Mouse (Mus musculus): ENCODE measurements at regions not wholly inside any gene's neighbourhood (a gene's known extent, or its start where the extent isn't known, plus 50 kb on each side); places are given as distances from the start of the nearest gene placed in this dataset.
"Not testable (repeated sequence)": the region's sequence is repeated elsewhere in the genome, so short reads cannot be mapped to it uniquely, and the experiment has no call there.

DNA sequence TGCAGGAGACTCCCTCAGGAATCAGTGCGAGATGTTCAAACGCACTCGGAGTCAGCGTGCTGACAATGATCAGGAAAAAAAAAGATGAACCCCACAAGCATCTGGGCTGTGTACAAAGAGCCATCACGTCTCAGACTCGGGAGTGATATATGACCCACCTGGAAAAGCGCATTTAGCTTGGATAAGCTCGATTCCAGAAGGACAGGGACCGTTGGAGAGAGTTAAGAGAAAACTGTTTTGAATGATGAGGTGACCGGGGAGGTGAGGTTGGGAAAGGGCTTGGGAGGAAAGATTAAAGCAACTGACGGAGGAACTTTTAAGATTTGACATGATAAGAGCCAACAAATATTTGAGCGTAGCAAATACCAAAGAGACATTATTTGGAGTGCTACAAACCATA is 64.7 kb upstream of the Adgrl2 start:
- no peak for DNase-seq (ENCODE audit: low spot score)

DNA sequence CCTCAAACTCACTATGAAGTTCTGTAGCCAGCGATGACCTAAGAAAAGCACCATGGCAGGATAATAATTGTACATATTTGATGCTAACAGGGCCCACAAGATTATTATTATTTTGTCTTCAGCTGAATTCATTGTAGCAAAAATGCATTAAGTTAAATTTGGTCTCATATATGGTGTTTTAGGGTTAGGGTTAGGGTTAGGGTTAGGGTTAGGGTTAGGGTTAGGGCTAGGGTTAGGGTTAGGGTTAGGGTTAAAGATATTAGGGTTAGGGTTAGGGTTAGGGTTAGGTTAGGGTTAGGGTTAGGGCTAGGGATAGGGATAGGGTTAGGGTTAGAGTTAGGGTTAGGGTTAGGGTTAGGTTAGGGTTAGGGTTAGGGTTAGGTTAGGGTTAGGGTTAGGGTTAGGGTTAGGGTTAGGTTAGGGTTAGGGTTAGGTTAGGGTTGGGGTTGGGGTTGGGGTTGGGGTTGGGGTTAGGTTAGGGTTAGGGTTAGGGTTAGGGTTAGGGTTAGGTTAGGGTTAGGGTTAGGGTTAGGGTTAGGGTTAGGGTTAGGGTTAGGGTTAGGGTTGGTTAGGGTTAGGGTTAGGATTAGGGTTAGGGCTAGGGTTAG is 62.0 kb upstream of the Adgrl2 start:
- DNase-seq (ENCODE audit: low spot score), result not testable (repeated sequence)

DNA sequence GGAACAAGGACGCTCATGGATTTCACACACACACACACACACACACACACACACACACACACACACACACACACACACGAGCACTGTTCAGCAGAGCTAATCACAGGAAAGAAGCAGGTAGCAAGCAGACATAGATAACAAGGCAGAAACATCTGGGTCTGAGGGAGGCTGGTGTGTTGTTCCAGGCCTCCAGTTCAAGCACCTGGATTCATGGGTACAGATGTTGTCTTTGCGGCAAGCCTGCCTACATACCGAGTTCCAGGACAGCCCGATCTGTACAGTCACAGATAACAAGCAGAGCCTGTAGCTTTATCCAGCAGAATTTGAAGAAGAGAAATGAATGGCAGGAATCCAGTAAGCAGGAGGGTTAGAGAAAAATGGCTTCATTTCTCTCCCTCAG is 55.0 kb upstream of the Adgrl2 start:
- no peak for DNase-seq (ENCODE audit: low spot score)

DNA sequence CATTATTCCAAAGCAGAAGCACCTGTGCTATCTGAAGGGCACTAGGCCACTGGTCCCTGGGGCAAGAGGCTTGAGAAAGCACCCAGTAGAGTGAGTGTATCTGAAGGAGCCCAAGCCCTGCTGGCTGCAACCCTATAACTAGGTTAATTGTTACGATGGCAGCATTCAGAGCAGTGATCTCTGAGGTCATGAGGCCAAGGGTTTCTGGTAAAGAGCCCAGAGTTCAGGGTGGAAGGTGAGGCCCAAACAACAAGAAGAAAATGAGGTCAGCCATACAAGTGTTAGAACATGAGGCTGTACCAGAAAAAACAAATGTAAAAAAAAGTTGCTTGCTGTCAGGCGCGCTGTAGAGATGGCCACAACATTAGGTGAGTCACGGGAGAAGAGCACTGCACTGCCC is 53.5 kb upstream of the Adgrl2 start:
- DNase-seq (ENCODE audit: low spot score), result no peak

DNA sequence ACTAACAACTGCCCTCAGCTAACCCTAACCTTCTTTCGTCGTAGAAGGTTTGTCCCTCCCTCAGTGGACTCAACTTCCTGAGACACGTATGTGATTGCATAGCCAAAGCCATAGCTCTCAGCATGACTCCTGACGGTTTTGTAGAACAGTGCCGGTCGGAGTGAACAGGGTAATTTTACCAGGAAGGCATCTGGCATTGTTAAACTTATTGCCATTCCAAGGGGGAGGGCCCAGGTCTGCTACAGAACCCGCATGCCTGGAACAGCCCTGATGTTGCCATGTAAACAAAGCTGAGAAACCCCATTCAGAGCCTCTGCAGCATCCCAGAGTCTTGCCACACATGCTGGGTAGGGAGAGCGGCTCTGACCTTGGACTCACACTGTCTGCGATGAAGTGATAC is 52.2 kb upstream of the Adgrl2 start:
- DNase-seq (ENCODE audit: low spot score), result no peak

DNA sequence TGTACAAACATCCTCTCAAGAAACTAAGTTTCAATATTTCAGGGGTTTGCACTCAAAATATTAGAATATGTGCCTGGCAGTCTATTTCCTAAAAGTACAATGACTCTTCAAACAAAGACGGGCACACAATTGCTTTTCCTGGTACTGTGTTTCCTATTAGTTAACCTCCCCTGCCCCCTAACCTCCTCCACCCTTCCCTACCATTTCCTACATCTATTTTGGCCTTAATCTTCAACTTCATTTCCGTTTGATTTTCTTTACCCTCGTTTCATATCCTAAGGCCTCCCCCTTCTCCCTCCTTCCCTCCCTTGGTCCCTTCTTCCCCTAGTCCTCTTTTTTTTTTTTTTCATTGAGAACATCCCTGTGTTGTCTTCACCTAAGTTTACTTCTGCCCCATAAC is 50.8 kb upstream of the Adgrl2 start:
- no peak for DNase-seq (ENCODE audit: low spot score)
